Mouse (Mus musculus): Measurements from ENCODE around the gene Olfr139.

The Olfr139 gene

GRCm38 (mm10) chr11:74056451-74056850 lies at the start of gene Olfr139, which contains the start of gene Olfr399:
Gene Olfr139, minus strand, starts transcription at chr11:74056551.
Gene Olfr399, minus strand, starts transcription at chr11:74056615.
- no peak for DNase-seq

- DNase-seq, result no peak
Measured at GRCm38 (mm10) chr11:74105066-74105465, 48.7 kb upstream of the Olfr139 start.

GRCm38 (mm10) chr11:74101507-74101906 lies 45.2 kb upstream of the Olfr139 start:
- no peak for DNase-seq

GRCm38 (mm10) chr11:74100724-74101123 lies 44.4 kb upstream of the Olfr139 start:
- DNase-seq, result no peak

GRCm38 (mm10) chr11:74069655-74070054 lies 13.3 kb upstream of the Olfr139 start, which contains the start of gene Zfp616:
Gene Zfp616, plus strand, starts transcription at chr11:74069955.
- DNase-seq, result no peak

GRCm38 (mm10) chr11:74051347-74051746 lies 5.0 kb downstream of the Olfr139 start:
- DNase-seq, result no peak

All from thymus, postnatal 14 days (tissue).